Mouse (Mus musculus) lung, adult 2 months (tissue): Measurements from ENCODE around the gene 1700088E04Rik. TPM values are rescaled to one million over a fixed set of nuclear protein-coding genes. Genes with fewer than 3 reads are reported as not detected.

Source experiments
- DNase-seq: peaks from one replicate; pipeline ENCODE4 v3.0.0; 2022
- H3K4me1 ChIP-seq: fragments of 200-500 bp; 2 replicates; pipeline ENCODE4 v1.6.1; 2011; ENCODE audit warnings: low read length; ENCODE audit not compliant: control insufficient read depth, insufficient read depth
- H3K4me3 ChIP-seq: fragments of 200-500 bp; replicated peaks from 2 replicates; pipeline ENCODE3; 2011; ENCODE audit warnings: low read depth, mild to moderate bottlenecking, control low read depth, low read length; ENCODE audit errors: extremely low read depth
- CTCF ChIP-seq: fragments of 200-500 bp; IDR thresholded peaks from 2 replicates; pipeline ENCODE4 v1.5.1; 2011; ENCODE audit warnings: mild to moderate bottlenecking, low read length, control low read depth; ENCODE audit not compliant: insufficient read depth
- POLR2A ChIP-seq: fragments of 200-500 bp; IDR thresholded peaks from 2 replicates; pipeline ENCODE4 v1.6.1; 2011; ENCODE audit warnings: low read depth, mild to moderate bottlenecking, control low read depth, low read length, borderline replicate concordance; ENCODE audit errors: extremely low read depth
- WGBS: fragments of 180-500 bp; shearing (Covaris S2); methylation state at CpG from one replicate; pipeline ENCODE4 v1.1.7; 2018; 5-methylcytosine and 5-hydroxymethylcytosine counted together
- polyA plus RNA-seq: library from polyadenylated mRNA; depleted of rRNA; stranded (reverse); fragments of >200 nt; gene quantifications from 2 replicates; pipeline ENCODE4 v1.2.3, GENCODE M21; 2012

The 1700088E04Rik gene
- polyA plus RNA-seq, 1 experiment = 20.8 TPM

- 74% methylated on average over 8 of the region's 8 CpGs for WGBS
- TF ChIP-seq CTCF (no peak), POLR2A (no peak)
- DNase-seq = no peak
- H3K4me3 ChIP-seq = no peak overlapping the region
- no peaks in the 10 kb centered on the region for H3K4me1 ChIP-seq
These were observed 10.8 kb upstream of the 1700088E04Rik start for GRCm38 (mm10) chr15:79151881-79152280.

- peak; percentile 83 for DNase-seq
- 43% methylated on average over 7 of the region's 7 CpGs for WGBS
- Histone ChIP-seq H3K4me1 (no peaks in the 10 kb centered on the region), H3K4me3 (no peak overlapping the region)
- no peak for TF ChIP-seq POLR2A
- peak; percentile 97 for TF ChIP-seq CTCF
These were observed 7.5 kb upstream of the 1700088E04Rik start for GRCm38 (mm10) chr15:79148533-79148932.

GRCm38 (mm10) chr15:79145522-79145921, 4.5 kb upstream of the 1700088E04Rik start:
- Histone ChIP-seq H3K4me3 (no peak overlapping the region), H3K4me1 (peaks cover 2% of the 10 kb centered on the region)
- WGBS = 76% methylated on average over 7 of the region's 7 CpGs
- DNase-seq = no peak
- TF ChIP-seq POLR2A = no peak
- no peak for TF ChIP-seq CTCF

GRCm38 (mm10) chr15:79144021-79144420, 3.0 kb upstream of the 1700088E04Rik start:
- TF ChIP-seq CTCF (no peak), POLR2A (no peak)
- Histone ChIP-seq H3K4me1 (peaks cover 3% of the 10 kb centered on the region), H3K4me3 (no peak overlapping the region)
- WGBS = 46% methylated on average over 8 of the region's 8 CpGs
- no peak for DNase-seq

- TF ChIP-seq CTCF (no peak), POLR2A (no peak)
- no peak overlapping the region for H3K4me3 ChIP-seq
- DNase-seq = no peak
- peaks cover 3% of the 10 kb centered on the region for H3K4me1 ChIP-seq
- WGBS = 82% methylated on average over 12 of the region's 12 CpGs
These were observed 2.3 kb upstream of the 1700088E04Rik start for GRCm38 (mm10) chr15:79143316-79143715.

GRCm38 (mm10) chr15:79141566-79141917, 489 bp upstream of the 1700088E04Rik start:
- no peak for DNase-seq
- TF ChIP-seq POLR2A (no peak), CTCF (no peak)
- 2% methylated on average over 7 of the region's 7 CpGs for WGBS
- peak overlapping the region; percentile 98 for H3K4me3 ChIP-seq
- peaks cover 3% of the 10 kb centered on the region for H3K4me1 ChIP-seq

- no peak for DNase-seq
- TF ChIP-seq CTCF (peak; percentile 61), POLR2A (no peak)
- 47% methylated on average over 10 of the region's 10 CpGs for WGBS
These were observed 1.4 kb downstream of the 1700088E04Rik start for GRCm38 (mm10) chr15:79139640-79140039.

GRCm38 (mm10) chr15:79135783-79136575, 5.1 kb downstream of the 1700088E04Rik start:
- 66% methylated on average over 11 of the region's 11 CpGs for WGBS
- Histone ChIP-seq H3K4me3 (no peak overlapping the region), H3K4me1 (peaks cover 6% of the 10 kb centered on the region)
- TF ChIP-seq POLR2A (no peak), CTCF (no peak)
- DNase-seq = no peak

More at GRCm38 (mm10) chr15:79139640-79140039, 1.4 kb downstream of the 1700088E04Rik start:
- Histone ChIP-seq H3K4me1 (peaks cover 3% of the 10 kb centered on the region), H3K4me3 (no peak overlapping the region)

- no peak overlapping the region for H3K4me3 ChIP-seq
- no peak for DNase-seq
- peaks cover 2% of the 10 kb centered on the region for H3K4me1 ChIP-seq
- TF ChIP-seq POLR2A = no peak
- no peak for TF ChIP-seq CTCF
- WGBS = 76% methylated on average over 9 of the region's 9 CpGs
These were observed 5.7 kb downstream of the 1700088E04Rik start for GRCm38 (mm10) chr15:79135332-79135731.
